Mouse (Mus musculus): ENCODE data around the gene Iapp. TPM values are rescaled to one million over a fixed set of nuclear protein-coding genes. Genes with fewer than 3 reads are reported as not detected.

Iapp gene
- total RNA-seq, 2 experiments from 2014 or later: not detected

Other genes with a start within 250 kb of the Iapp start
- gene Slco1a6, start 89.9 kb upstream of the Iapp start, total RNA-seq (2021): not detected
- under 1 TPM in 1 of 2 experiments, not detected in 1; 0.16 TPM for gene Slco1a5, start 24.6 kb downstream of the Iapp start, total RNA-seq (2021)
- 10 to 100 TPM; 13.6 to 15.1 TPM for gene Pyroxd1, start 47.2 kb downstream of the Iapp start, total RNA-seq (2021)
- 10 to 100 TPM; 19.9 to 20.2 TPM for gene Recql, start 88.7 kb downstream of the Iapp start, total RNA-seq (2021)
- 10 to 100 TPM; 33.5 to 34.8 TPM for gene Golt1b, start 88.8 kb downstream of the Iapp start, total RNA-seq (2021)
- 1 to 10 TPM; 1.6 to 2.6 TPM for gene Spx, start 115.0 kb downstream of the Iapp start, total RNA-seq (2021)
- gene Gys2, start 174.7 kb downstream of the Iapp start, total RNA-seq (2021): not detected
- 100 to 1,000 TPM; 832 to 838 TPM for gene Ldhb, start 209.5 kb downstream of the Iapp start, total RNA-seq (2021)